Mouse (Mus musculus) neural tube, embryonic 14.5 days (tissue): ENCODE results near the gene Tada1. TPM values are rescaled to one million over a fixed set of nuclear protein-coding genes. Genes with fewer than 3 reads are reported as not detected.

ENCODE experiments used
- ATAC-seq: fragments of 200-750 bp; cut with Nextera tagmentation; 2 replicates; pipeline ENCODE4 v1.8.0; 2017; ENCODE audit warnings: low read depth, mild to moderate bottlenecking, moderate TSS enrichment, moderate library complexity
- H3K27ac ChIP-seq: fragments of 300-500 bp; sonication (generic); 2 replicates; pipeline ENCODE4 v1.5.1; 2014; ENCODE audit warnings: low read depth, mild to moderate bottlenecking, control low read depth, low read length, moderate library complexity, mixed read lengths
- H3K27me3 ChIP-seq: fragments of 300-500 bp; sonication (generic); 2 replicates; pipeline ENCODE4 v1.6.1; 2014; ENCODE audit warnings: low read length; ENCODE audit not compliant: control insufficient read depth, insufficient read depth
- H3K36me3 ChIP-seq: fragments of 300-500 bp; sonication (generic); 2 replicates; pipeline ENCODE4 v1.6.1; 2014; ENCODE audit warnings: low read length, mixed read lengths; ENCODE audit not compliant: control insufficient read depth, insufficient read depth
- H3K4me1 ChIP-seq: fragments of 300-500 bp; sonication (generic); 2 replicates; pipeline ENCODE4 v1.6.1; 2014; ENCODE audit warnings: low read length; ENCODE audit not compliant: control insufficient read depth, insufficient read depth
- H3K4me2 ChIP-seq: fragments of 300-500 bp; sonication (generic); 2 replicates; pipeline ENCODE4 v1.6.1; 2014; ENCODE audit warnings: mild to moderate bottlenecking, low read depth, low read length, control low read depth
- H3K4me3 ChIP-seq: fragments of 300-500 bp; sonication (generic); 2 replicates; pipeline ENCODE4 v1.5.1; 2014; ENCODE audit warnings: low read depth, low read length, control low read depth, mixed read lengths
- H3K9ac ChIP-seq: fragments of 300-500 bp; sonication (generic); replicated peaks from 2 replicates; pipeline ENCODE4 v1.6.1; 2014; ENCODE audit warnings: low read depth, mild to moderate bottlenecking, control low read depth, low read length, mixed read lengths
- H3K9me3 ChIP-seq: fragments of 300-500 bp; sonication (generic); 2 replicates; pipeline ENCODE4 v1.6.1; 2016; ENCODE audit warnings: low read length; ENCODE audit not compliant: control insufficient read depth
- WGBS: fragments of 180-500 bp; shearing (Covaris S2); extraction: QIAGEN DNeasy Blood & Tissue Kit; methylation state at CpG from one replicate; pipeline ENCODE4 v1.1.7; 2014; 5-methylcytosine and 5-hydroxymethylcytosine counted together
- polyA plus RNA-seq: library from polyadenylated mRNA; unstranded; fragments of >200 nt; fragmentation: Nextera tagmentation; extraction: Ambion mirVana; gene quantifications from 2 replicates; pipeline ENCODE4 v1.2.1, GENCODE M21; 2014

Gene Tada1
- polyA plus RNA-seq, 1 experiment from 2014 or later: 84.0 TPM

DNA sequence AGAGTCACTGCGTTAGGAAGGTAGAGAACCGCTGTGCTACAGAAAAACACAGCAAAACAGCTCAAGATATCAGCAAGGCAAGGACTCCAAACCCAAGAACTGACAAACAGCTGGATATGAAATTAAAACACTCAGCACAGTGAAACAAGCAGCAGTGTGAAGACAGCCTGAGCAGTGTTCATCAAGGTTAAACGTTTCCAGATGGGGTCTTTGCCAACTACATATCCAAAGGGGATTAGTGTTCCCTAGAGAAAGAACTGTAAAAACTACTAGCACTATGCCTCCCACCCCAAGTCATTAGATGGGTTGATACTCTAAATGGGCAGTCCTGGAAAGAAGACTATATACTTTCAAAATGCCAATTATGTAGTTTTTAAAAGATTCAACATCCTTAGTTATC, 29.6 kb upstream of the Tada1 start:
- H3K4me2 ChIP-seq: no peak overlapping the region
- H3K27me3 ChIP-seq: no peaks in the 10 kb centered on the region
- H3K4me1 ChIP-seq: peaks cover 3% of the 10 kb centered on the region
- H3K9me3 ChIP-seq: no peaks in the 10 kb centered on the region
- no peak overlapping the region for H3K4me3 ChIP-seq
- H3K36me3 ChIP-seq: no peaks in the 10 kb centered on the region
- ATAC-seq: no peak
- H3K27ac ChIP-seq: no peak overlapping the region
- H3K9ac ChIP-seq: no peak overlapping the region
- 70% methylated on average over 3 of the region's 3 CpGs for WGBS

DNA sequence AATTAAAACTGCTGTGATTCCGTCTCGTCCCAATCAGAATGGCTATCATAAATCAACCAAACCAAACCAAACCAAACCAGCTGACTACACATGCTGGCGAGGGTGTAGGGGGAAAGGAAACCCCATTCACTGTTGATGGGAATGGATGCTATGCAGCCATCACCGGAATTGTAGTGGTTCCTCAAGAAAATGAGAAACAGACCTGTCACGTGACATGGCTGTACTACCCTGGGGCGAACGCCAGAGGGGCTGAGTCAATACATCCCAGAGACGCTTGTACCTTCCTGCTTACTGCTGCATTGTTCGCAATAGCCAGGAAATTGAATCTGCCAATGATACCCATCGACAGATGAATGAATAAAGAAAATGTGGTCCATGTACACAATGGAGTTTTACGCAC, 29.1 kb upstream of the Tada1 start:
- Histone ChIP-seq H3K36me3 (no peaks in the 10 kb centered on the region), H3K9me3 (no peaks in the 10 kb centered on the region), H3K4me3 (no peak overlapping the region), H3K4me1 (no peaks in the 10 kb centered on the region), H3K27me3 (no peaks in the 10 kb centered on the region), H3K27ac (no peak overlapping the region), H3K4me2 (no peak overlapping the region), H3K9ac (no peak overlapping the region)
- ATAC-seq: no peak
- WGBS: 76% methylated on average over 11 of the region's 11 CpGs

DNA sequence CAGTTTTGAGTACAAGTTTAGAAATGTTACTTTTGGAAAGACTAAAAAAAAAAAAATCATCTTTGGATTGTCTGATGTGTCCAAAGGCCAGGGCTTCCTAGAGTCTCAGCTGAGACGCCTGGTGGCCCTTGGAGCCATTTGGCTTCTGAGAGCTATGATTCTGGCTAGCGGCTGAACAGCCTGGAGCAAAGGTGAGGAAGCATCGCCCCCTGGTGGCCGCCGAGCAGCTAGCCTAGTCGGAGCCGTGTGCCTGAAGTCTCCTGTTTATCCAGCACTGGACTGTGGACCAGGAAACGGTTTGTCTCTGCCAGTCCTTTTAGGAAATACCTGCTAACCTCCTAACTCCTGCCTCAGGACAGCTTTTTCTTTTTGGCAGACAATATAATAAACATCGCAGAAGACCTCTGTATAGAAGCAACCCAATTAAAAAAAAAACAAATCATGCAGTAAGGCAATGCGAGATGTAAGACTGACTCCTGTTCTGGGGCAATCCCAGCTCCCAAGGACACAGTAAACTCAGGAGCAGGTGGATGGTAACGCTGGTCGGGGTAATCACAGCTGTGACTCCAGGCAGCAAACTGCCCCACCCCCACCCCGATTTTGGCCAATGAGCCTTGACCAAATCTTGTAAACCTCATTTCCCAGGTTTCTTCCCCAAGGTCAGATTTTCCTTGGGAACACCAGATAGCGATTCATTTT, 18.6 kb upstream of the Tada1 start:
- no peaks in the 10 kb centered on the region for H3K36me3 ChIP-seq
- no peak overlapping the region for H3K27ac ChIP-seq
- no peak overlapping the region for H3K4me3 ChIP-seq
- H3K9me3 ChIP-seq: no peaks in the 10 kb centered on the region
- peak; percentile 96 for ATAC-seq
- no peaks in the 10 kb centered on the region for H3K27me3 ChIP-seq
- no peak overlapping the region for H3K4me2 ChIP-seq
- 17% methylated on average over 14 of the region's 14 CpGs for WGBS
- no peaks in the 10 kb centered on the region for H3K4me1 ChIP-seq
- H3K9ac ChIP-seq: no peak overlapping the region

DNA sequence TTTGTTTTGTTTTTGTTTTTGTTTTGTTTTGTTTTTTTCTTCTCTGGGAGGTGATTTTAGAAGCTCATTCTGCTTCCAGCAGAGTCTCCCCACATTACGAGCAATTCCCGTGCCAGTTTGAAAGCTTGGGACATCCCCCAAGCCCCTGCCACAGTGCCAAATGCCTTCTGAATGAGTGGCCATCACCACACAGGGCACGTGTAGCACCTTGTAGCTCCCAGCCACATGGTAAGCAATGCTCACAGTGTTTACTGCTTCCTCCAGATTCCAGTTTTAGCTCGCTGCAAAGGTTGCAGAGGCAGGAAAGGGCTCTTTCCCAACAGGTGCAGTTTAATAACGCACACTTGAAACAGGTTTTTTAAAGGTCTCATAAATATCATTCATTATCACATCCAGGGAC, 18.0 kb upstream of the Tada1 start:
- Histone ChIP-seq H3K27me3 (no peaks in the 10 kb centered on the region), H3K36me3 (no peaks in the 10 kb centered on the region), H3K4me1 (no peaks in the 10 kb centered on the region), H3K9me3 (no peaks in the 10 kb centered on the region), H3K27ac (no peak overlapping the region), H3K4me2 (no peak overlapping the region), H3K9ac (no peak overlapping the region), H3K4me3 (no peak overlapping the region)
- WGBS: 66% methylated on average over 5 of the region's 5 CpGs
- no peak for ATAC-seq

DNA sequence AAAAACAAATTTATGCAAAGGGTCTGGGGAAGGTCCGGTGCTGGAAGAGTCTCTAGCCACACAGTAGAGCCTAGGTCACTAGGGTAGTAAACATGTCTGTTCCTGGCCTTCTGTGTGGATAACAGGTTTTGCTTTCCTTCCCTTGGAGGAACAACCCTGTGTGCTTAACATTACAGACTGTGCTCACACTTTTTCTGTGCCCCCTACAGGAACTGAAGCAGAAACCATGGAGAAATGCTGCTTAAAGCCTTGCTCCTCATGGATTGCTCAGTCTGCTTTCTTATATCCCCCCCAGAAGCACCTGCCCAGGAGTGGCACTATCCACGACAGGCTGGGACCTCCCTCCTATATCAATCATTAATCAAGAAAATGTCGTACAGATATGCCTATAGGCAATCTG, 17.1 kb upstream of the Tada1 start:
- WGBS: 67% methylated on average over 3 of the region's 3 CpGs
- H3K9me3 ChIP-seq: no peaks in the 10 kb centered on the region
- no peaks in the 10 kb centered on the region for H3K36me3 ChIP-seq
- H3K4me1 ChIP-seq: no peaks in the 10 kb centered on the region
- no peak overlapping the region for H3K4me2 ChIP-seq
- H3K27ac ChIP-seq: no peak overlapping the region
- H3K27me3 ChIP-seq: no peaks in the 10 kb centered on the region
- ATAC-seq: no peak
- no peak overlapping the region for H3K9ac ChIP-seq
- no peak overlapping the region for H3K4me3 ChIP-seq

DNA sequence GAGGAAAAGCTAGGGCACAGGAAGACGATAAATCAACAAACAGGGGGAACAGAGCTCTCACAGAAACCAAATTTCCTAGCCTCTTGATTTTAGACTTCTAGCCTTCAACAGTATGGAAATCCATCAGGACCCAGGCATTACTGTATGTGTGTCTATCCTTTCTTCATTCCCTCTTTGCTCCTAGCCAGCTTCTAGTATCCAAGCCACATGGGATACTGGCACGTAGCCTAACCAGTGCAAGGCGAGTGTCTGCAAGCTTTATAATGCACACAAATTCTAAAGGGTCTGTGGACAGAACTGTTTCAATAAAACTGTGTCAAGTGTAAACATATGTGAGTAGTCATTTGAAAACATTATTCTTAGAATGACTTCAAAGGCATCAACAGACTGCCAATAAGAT, 16.2 kb upstream of the Tada1 start:
- Histone ChIP-seq H3K4me2 (no peak overlapping the region), H3K27me3 (no peaks in the 10 kb centered on the region), H3K36me3 (no peaks in the 10 kb centered on the region), H3K9me3 (no peaks in the 10 kb centered on the region), H3K9ac (no peak overlapping the region), H3K27ac (no peak overlapping the region), H3K4me1 (no peaks in the 10 kb centered on the region), H3K4me3 (no peak overlapping the region)
- WGBS: 80% methylated on average over 3 of the region's 3 CpGs
- no peak for ATAC-seq

DNA sequence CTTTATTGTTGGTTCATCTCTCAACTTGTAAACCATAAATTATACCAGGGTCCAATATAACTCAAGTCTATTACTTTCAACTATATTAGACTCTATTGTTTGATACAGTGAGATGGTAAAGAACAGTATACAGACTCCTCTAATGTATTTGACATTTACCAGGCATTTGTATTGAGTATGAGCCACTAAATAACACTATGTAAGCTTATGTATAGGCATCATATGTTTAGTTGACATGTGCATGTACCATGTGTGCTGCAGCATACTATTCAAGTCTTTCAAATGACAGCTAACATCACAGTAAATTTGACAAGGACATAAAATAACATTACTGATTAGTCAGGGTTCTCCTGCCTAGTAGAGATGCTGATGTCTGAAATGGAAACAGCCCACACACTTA, 15.8 kb upstream of the Tada1 start:
- Histone ChIP-seq H3K4me1 (no peaks in the 10 kb centered on the region), H3K27ac (no peak overlapping the region), H3K4me3 (no peak overlapping the region), H3K36me3 (no peaks in the 10 kb centered on the region), H3K9me3 (no peaks in the 10 kb centered on the region), H3K9ac (no peak overlapping the region), H3K27me3 (no peaks in the 10 kb centered on the region), H3K4me2 (no peak overlapping the region)
- ATAC-seq: no peak

DNA sequence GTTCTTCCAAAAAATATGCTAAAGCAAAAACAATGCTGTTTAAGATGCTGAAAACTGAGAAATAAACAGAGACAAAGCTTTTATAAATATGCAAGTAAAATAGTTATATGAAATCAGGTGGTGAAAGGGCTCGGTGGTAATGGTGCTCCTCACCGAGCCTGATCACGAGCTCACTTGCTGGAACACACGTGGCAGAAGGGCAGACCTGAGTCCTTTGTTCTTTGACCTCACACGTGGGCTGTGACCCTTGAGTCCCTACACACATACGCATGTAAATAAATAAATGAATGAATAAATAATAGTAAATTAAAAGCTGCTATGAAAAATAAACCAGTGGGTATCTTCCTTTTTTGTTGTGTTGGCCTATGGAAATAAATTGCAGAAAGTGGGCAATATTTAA, 1.7 kb upstream of the Tada1 start:
- Histone ChIP-seq H3K27me3 (peaks cover 2% of the 10 kb centered on the region; the same call in 1 of the 2 replicates), H3K4me1 (peaks cover 17% of the 10 kb centered on the region), H3K9me3 (no peaks in the 10 kb centered on the region), H3K4me2 (no peak overlapping the region), H3K4me3 (no peak overlapping the region), H3K36me3 (no peaks in the 10 kb centered on the region), H3K27ac (no peak overlapping the region), H3K9ac (no peak overlapping the region)
- 79% methylated on average over 6 of the region's 6 CpGs for WGBS
- ATAC-seq: no peak

DNA sequence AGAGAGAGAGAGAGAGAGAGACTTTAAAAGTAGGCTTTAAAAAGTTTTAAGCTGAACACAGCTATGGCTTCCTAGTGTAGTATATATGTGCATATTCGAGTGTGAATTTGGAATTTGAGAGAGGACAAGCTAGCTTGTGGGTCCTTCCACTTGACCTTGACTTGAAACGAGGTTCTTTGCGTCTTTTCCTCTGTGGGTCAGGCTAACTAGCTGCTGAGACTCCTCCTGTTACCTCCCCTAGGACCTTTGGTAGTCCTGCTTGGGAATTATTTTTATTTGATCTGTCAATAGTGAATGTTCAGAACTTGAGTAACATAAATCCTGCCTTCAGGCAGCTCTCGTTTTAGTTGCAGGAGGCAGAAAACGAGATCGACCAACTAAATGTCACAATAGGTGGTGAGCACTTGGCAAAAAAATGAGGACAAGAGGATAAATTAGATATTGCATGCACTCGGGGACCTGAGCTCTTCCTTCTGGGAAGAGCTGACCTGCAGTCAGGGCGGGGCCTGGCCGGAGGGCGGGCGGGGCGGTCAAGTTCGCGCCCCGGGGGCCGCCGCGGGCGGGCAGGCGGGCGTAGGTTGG, 375 bp upstream of the Tada1 start:
- H3K4me1 ChIP-seq: peaks cover 17% of the 10 kb centered on the region
- H3K9ac ChIP-seq: peak overlapping the region; percentile 93
- H3K9me3 ChIP-seq: no peaks in the 10 kb centered on the region
- peaks cover 2% of the 10 kb centered on the region; the same call in 1 of the 2 replicates for H3K27me3 ChIP-seq
- H3K27ac ChIP-seq: peak overlapping the region; percentile 69; the same call in 1 of the 2 replicates
- peak overlapping the region; percentile 55 for H3K4me2 ChIP-seq
- H3K36me3 ChIP-seq: peaks cover 10% of the 10 kb centered on the region; the same call in 1 of the 2 replicates
- peak; percentile 3; the same call in 1 of the 2 replicates for ATAC-seq
- H3K4me3 ChIP-seq: peak overlapping the region; percentile 96
- 6% methylated on average over 19 of the region's 21 CpGs for WGBS
